Mouse (Mus musculus) ES-E14 (cell line): ENCODE data around the gene Chrnb4. TPM values are rescaled to one million over a fixed set of nuclear protein-coding genes. Genes with fewer than 3 reads are reported as not detected.

Experiments used
- DNase-seq: peaks from one replicate; pipeline ENCODE4 v3.0.0-alpha.2; 2013; ENCODE audit warnings: low read depth, low spot score
- H3K27ac ChIP-seq: 2 replicates; pipeline ENCODE4 v1.5.1; 2012; ENCODE audit warnings: low read depth, mild to moderate bottlenecking, low read length, moderate library complexity, mixed read lengths; ENCODE audit not compliant: poor library complexity, insufficient read depth, severe bottlenecking
- H3K36me3 ChIP-seq: 2 replicates; pipeline ENCODE4 v1.6.1; 2012; ENCODE audit warnings: mild to moderate bottlenecking, low read length, moderate library complexity, mixed read lengths; ENCODE audit not compliant: control insufficient read depth, poor library complexity, insufficient read depth, severe bottlenecking
- H3K4me1 ChIP-seq, 2 experiments: fragments of 150-350 bp in 1 of 2; sonication (generic) in 1 of 2; 2 replicates each; pipeline ENCODE4 v1.6.1; 2012; ENCODE audit warnings: low read length in 2 of 2, mild to moderate bottlenecking in 1 of 2, mixed read lengths in 1 of 2; ENCODE audit not compliant: control insufficient read depth in 2 of 2, insufficient read depth in 2 of 2, poor library complexity in 1 of 2
- H3K4me3 ChIP-seq, 2 experiments: fragments of 150-350 bp in 1 of 2; sonication (generic) in 1 of 2; 2 replicates each; pipeline ENCODE4 v1.5.1; 2012; ENCODE audit warnings: low read length in 2 of 2, low read depth in 1 of 2, mild to moderate bottlenecking in 1 of 2, mixed read lengths in 1 of 2; ENCODE audit not compliant: insufficient read depth in 1 of 2, poor library complexity in 1 of 2, severe bottlenecking in 1 of 2
- H3K9ac ChIP-seq: 2 replicates; pipeline ENCODE4 v1.6.1; 2012; ENCODE audit warnings: low read depth, mild to moderate bottlenecking, low read length, mixed read lengths; ENCODE audit not compliant: poor library complexity, insufficient read depth, severe bottlenecking
- H3K9me3 ChIP-seq: fragments of 150-350 bp; sonication (generic); 2 replicates; pipeline ENCODE4 v1.6.1; 2012; ENCODE audit warnings: low read depth, mild to moderate bottlenecking, low read length; ENCODE audit not compliant: control insufficient read depth, insufficient read depth
- CHD2 ChIP-seq: IDR thresholded peaks from 2 replicates; pipeline ENCODE4 v1.6.1; 2014; ENCODE audit warnings: mild to moderate bottlenecking, low read depth, low read length, inconsistent platforms
- HCFC1 ChIP-seq: IDR thresholded peaks from 2 replicates; pipeline ENCODE4 v1.6.1; 2012; ENCODE audit warnings: low read length, inconsistent platforms, borderline replicate concordance; ENCODE audit not compliant: insufficient read depth
- MAFK ChIP-seq: IDR thresholded peaks from 2 replicates; pipeline ENCODE4 v1.6.1; 2014; ENCODE audit warnings: mild to moderate bottlenecking, low read depth, low read length, inconsistent platforms; ENCODE audit not compliant: insufficient read depth
- ZC3H11A ChIP-seq: IDR thresholded peaks from 2 replicates; pipeline ENCODE4 v1.6.1; 2012; ENCODE audit warnings: low read depth, mild to moderate bottlenecking, inconsistent platforms, low read length, borderline replicate concordance
- ZNF384 ChIP-seq: IDR thresholded peaks from 2 replicates; pipeline ENCODE4 v1.6.1; 2012; ENCODE audit warnings: low read depth, low read length, inconsistent platforms
- in situ Hi-C, 2 experiments: fragments of 600-800 bp; cut with MboI; formaldehyde crosslinking; loops; one replicate each; pipeline ENCODE4 v1.15.1; 2025; ENCODE audit warnings: low sequenced_read_pairs in 2 of 2, inconsistent platforms in 1 of 2; ENCODE audit not compliant: unreplicated experiment in 2 of 2
- total RNA-seq: library from RNA; depleted of rRNA; stranded (reverse); fragments of 300-350 nt; gene quantifications from 2 replicates; pipeline ENCODE4 v1.2.3, GENCODE M21; 2012

Gene Chrnb4
- total RNA-seq, 1 experiment, result 0.18 TPM

DNA sequence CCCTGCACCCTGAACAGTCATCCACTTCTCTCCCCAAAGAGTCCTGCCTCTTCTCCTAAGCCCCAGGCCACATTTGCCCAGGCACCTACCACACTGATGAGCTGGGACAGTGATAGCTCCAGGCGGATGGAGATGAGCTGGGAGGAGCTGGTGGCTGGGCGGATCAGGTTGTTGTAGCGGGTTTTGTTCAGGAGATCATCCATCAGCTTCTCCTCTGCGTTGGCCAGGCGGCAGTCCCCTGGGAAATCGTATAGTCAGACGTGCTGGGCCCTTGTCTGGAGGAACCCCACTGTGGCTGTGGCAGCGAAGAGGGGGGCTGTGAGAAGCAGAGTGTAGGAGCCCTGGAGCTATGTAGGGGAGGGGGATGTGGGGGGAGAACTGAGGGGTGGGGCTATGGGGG, 4.9 kb downstream of the Chrnb4 start:
- H3K9me3 ChIP-seq, result no peaks in the 10 kb centered on the region
- H3K9ac ChIP-seq, result no peak overlapping the region
- TF ChIP-seq ZNF384 (no peak), CHD2 (no peak), ZC3H11A (no peak), HCFC1 (no peak)
- DNase-seq, result peak; percentile 48
- peak overlapping the region; percentile 24 to 60; a peak in 2 of 4 replicates for H3K4me3 ChIP-seq
- H3K36me3 ChIP-seq, result no peaks in the 10 kb centered on the region
- H3K4me1 ChIP-seq, result peaks cover 0 to 6% of the 10 kb centered on the region in 2 experiments; a peak in 3 of 4 replicates
- H3K27ac ChIP-seq, result no peak overlapping the region
- in situ Hi-C loops, result loop anchor here in 1 of 2 experiments (10.0 kb wide), 1 partner anchor 61 kb away; no protein-coding TSS in a partner anchor

DNA sequence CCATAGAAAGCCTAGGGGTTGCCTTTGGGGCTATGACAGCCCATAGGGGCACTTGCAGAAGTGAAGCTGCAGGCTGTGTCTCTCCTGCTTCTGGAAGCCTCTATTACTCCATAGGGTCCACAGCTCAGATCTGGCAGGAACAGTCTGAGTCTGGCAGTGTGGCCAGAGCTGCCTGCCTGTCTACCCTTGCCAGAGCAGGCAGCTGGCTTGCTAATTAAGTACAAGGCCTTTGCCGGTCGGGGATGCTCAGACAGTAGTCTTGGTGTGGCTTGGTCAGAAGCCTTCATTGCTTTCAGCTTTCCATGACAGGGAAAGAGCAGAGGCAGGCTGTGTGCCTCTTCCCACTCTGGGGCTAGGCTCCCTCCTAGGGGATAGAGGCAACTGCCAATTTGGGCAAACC, 7.2 kb downstream of the Chrnb4 start:
- Histone ChIP-seq H3K9ac (no peak overlapping the region), H3K9me3 (no peaks in the 10 kb centered on the region), H3K4me1 (peaks cover 0 to 6% of the 10 kb centered on the region in 2 experiments; a peak in 3 of 4 replicates), H3K36me3 (no peaks in the 10 kb centered on the region), H3K4me3 (no peak overlapping the region), H3K27ac (no peak overlapping the region)
- in situ Hi-C loops, result loop anchor here in 1 of 2 experiments (10.0 kb wide), 1 partner anchor 63 kb away; no protein-coding TSS in a partner anchor
- DNase-seq, result no peak
- TF ChIP-seq ZNF384 (no peak), HCFC1 (no peak), CHD2 (no peak), MAFK (no peak), ZC3H11A (no peak)

GRCm38 (mm10) chr9:55039983-55040382, 8.6 kb downstream of the Chrnb4 start:
- Histone ChIP-seq H3K4me1 (peaks cover 0 to 6% of the 10 kb centered on the region in 2 experiments; a peak in 3 of 4 replicates), H3K36me3 (no peaks in the 10 kb centered on the region), H3K9ac (no peak overlapping the region), H3K9me3 (no peaks in the 10 kb centered on the region), H3K27ac (no peak overlapping the region), H3K4me3 (no peak overlapping the region)
- no peak for DNase-seq
- in situ Hi-C loops, result loop anchor here in 1 of 2 experiments (10.0 kb wide), 1 partner anchor 65 kb away; no protein-coding TSS in a partner anchor
- TF ChIP-seq MAFK (no peak), CHD2 (no peak), HCFC1 (no peak), ZC3H11A (no peak), ZNF384 (no peak)

DNA sequence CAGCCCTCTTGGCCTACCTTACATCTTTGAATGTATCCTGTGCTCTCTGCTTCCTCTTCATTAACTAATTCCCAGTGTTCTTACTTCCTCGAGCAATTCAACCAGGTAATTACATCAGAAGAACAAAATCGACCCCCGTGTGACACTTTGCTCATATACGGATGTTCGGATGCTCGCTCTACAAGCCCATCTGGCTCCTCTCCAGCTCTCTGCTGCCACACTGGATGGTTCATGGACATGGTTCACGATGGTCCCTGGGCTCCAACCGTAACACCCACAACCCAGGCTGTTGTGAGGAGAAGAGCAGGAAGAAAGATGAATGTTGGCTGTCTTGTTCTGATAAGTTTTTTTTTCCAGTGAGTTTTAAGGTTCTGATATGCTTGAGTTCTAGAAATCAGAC, 9.6 kb downstream of the Chrnb4 start:
- in situ Hi-C loops, result no loop called here
- Histone ChIP-seq H3K4me1 (no peaks in the 10 kb centered on the region), H3K27ac (no peak overlapping the region), H3K9ac (no peak overlapping the region), H3K9me3 (no peaks in the 10 kb centered on the region), H3K4me3 (no peak overlapping the region), H3K36me3 (no peaks in the 10 kb centered on the region)
- DNase-seq, result no peak
- TF ChIP-seq HCFC1 (no peak), MAFK (no peak)

DNA sequence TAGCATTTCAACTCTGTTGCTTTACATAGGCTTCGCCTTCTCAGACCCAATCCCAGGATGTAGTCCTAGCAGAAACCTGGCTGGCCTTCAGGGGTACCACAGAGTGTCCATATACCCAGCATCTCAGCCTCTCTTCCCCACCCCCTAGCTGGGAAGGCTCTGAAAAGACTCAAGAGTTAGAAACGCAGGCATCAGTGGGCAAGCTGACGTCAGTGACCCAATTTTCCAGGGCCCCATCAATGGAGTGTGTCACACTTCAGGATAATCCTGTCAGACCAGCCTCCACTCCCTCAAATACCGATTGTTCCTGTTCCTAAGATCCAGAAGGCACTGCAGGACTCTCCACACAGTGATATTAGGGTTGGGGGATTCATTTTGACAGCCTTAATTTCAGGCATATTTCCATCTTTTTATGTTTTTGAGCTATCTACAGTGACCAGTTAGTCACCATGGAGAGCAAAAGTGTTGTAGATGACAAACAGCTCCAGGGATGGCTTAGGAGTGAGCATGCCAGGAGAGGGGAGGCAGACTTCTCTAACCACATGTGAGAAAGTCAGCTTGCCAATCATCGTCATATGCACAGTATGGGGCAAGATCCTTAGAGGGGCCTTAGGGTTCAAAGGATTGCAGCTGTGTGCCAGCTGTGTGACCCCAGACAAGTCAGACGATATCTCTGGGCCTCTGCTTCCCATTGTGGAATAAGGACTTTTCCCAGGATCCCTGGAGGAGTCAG, 17.0 kb downstream of the Chrnb4 start:
- no peak for DNase-seq
- in situ Hi-C loops, result no loop called here
- Histone ChIP-seq H3K4me1 (no peaks in the 10 kb centered on the region), H3K9me3 (no peaks in the 10 kb centered on the region), H3K4me3 (no peak overlapping the region), H3K9ac (no peak overlapping the region), H3K27ac (no peak overlapping the region), H3K36me3 (no peaks in the 10 kb centered on the region)
- TF ChIP-seq ZNF384, result no peak
- TF ChIP-seq HCFC1, result no peak
